Mouse (Mus musculus): ENCODE results near the gene Sphkap.
A peak's percentile ranks its signal among the peaks of the same experiment; 100 is the strongest.

Sphkap gene

DNA sequence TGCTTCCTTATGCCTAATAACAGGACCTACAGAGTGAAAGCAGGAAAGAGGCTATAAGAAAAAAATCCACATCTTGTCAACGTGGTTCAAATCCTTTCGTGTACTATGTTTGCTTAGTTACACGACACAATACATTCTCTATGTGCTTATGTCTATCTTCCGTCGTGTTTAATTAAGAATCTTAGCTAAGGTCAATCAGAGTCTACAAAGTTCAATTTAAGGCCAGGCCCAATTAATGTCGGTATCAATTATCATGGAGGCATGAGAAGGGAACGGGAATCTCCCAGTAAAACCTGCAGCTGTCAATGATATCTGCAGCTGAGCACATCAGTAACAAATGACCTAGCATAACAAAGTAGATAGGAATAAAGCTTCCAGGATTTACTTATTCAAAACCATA lies 122.1 kb downstream of the Sphkap start:
- no peak for DNase-seq

DNA sequence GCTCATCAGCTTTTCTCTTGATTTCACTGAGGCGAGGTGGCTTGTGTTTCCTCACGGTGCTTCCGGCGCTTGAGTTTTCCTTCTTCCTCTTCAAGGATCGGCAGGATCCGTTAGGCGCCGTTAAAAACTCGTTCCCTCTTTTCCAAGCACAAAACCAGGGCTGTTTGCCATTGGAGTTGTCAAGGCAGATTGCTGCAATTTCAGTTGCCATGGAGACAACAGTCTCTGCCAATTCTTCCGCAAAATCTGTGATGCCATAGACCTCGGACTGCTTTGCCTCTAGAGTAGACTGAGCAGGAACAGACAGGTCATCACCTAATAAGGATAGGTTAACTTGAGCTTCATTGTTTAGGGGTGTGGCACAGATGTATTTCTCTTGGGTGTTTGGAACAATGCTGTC lies 131.0 kb downstream of the Sphkap start:
- peak; percentile 78 for DNase-seq

DNA sequence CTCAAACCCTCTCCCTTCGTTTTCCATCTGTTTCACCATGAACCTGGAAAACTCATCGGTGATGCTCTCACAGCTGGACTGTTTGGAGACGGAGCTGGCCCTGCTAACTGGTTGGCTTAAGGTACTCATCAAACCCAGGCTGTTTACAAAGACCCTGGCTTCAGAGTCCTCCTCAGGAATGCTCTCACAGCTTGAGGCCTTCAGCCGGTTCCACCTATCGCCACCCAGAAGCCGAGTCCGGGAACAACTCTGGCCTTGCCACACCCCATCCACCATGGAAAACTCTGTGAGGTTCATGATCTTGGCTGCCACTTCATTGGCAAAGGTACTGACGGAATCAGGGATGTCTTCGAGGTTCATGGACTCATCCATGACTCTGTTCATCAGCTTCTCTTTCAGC lies 131.4 kb downstream of the Sphkap start:
- no peak for DNase-seq

DNA sequence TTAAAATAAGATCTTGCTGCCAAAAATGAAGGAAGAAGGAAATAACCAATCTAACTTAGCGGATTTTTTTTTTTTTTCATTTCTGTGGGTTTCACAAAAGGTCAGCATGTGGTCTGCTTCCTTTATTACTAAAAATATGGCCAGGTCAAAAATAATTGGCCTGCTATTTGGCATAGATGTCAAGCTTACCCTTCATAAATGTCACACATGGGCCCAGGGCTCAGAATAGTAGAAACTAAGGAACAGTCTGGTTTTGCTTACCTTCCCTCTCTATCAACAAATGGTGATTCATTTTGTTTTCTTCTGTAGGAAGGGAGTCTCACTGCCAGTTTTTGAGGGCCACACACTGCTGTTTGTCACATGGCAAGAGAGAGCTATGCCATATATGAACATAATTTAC lies 156.3 kb downstream of the Sphkap start:
- DNase-seq: no peak

DNA sequence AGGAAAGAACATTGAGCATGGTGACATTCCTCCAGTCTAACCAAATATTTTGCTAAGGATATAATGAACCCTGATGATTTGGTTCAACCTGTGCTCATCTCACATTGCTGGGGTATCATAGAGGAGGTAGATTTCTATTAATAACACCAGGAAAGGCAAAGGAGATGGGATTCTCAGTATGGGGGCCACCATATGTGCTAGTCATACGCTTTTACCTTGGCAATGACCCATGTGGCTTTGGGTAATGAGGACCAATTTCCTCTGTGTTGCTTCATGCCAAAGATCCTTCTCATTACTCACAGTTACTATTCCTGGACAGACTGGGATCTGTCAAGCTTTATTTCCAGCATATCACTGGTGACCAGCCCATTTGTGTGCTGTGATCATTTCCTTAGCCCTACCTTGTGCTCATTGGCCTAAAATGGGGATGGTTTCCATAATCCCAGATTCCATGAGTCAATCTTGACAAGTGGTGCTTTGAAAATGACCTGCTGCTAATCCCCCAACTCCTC lies 159.7 kb downstream of the Sphkap start:
- DNase-seq: peak; percentile 87

DNA sequence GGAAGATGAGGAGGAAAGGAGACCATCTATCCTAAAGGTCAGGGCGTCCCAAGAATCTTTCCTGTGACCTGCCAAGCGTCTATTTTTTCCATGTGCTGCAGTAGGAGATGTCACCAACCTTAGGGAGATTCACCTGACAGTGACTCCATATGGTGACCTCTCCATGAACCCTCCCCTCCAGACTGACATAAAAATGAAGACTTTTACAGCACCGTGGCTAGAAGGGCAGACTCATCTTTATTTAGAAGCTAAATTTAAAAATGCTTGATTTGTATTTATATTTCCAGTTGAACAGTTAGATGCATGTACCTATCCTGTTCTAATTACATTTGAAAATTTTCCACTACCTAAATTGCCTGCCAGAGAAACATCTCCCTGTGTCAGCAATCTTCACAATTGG lies 180.1 kb downstream of the Sphkap start:
- no peak for DNase-seq

DNA sequence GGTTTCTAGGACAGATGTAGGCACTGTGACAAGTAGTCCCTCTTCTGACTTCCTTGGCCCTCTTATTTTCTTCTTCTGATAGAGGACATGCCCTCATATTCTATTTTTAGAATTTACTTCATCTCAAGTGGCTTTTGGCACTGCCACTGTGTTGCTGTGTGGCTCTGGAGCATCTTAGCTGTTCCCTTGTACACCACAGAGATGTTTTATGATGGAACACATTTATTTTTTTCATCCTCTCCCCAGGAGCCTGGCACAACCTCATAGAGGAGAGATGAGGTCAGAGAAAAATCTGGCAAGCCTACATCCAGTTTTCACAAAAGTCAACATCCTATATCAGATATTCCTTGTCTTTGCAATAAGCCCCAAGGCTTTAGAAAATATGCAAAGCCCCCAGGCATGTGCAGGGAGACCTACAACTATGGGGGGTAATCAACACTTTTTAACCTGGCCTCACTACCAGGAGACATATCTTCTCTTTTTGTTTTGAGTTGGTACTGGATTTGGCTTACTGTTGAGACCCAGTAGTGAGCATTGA lies 183.5 kb downstream of the Sphkap start:
- DNase-seq: peak; percentile 71

DNA sequence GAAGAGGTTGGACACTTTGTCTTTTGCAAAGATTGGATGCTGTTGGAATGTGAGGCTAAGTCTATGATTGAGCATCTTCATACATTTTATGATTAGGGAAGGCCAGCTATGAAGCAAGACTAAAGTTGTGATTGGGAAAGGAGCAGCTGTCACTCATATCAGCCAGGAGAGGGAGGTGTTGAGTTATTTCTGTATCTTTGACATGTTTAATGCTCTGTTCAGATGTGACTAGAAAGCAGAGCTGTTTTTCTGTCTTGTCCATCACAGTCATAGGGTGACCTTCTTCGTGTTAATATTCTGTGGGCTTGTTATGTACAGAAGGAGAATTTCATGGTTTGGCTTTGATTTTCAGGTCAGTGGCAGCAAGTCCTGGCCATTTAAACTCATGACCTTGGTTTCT lies 184.9 kb downstream of the Sphkap start:
- DNase-seq: no peak

DNA sequence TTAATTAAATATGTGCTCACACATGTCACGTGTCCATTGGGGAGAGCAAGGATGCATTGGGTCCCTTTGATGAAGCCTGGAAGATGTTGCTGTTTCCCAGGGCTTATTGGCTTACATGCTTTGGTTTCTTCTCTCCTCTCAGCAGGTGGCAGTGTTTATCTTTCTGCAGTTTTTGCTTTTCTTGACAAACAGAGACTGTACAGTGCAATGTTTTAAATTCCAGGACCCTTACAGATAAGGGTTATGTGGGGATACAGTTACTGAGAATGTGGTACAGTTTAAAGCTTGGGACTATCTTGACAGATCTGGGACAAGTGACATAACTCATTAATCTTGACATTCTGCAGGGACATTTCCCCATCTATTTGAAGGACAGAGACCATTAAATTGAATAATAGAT lies 189.7 kb downstream of the Sphkap start:
- DNase-seq: no peak

DNA sequence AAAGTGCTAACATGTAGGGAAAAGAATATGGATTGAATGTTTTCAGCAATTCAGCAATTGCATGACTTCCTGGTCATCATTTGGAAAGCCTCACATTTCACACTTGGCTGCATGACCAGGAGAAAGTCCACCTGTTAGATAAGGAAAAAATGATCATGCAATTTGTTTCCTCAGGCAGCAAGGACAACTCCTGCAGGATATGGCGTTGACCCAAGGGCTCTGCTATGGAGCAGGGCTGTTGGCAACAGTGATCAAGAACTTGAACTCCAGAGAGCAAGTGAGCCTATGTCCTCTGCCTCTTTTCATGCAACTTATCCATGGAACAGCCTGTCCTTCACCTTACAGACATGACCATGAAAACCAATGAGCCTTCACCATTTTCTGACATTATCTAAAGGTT lies 198.0 kb downstream of the Sphkap start:
- DNase-seq: no peak
